Mouse (Mus musculus) splenic B cell, adult 2 months (primary cell): ENCODE results near the gene Rimkla.
A peak's percentile ranks its signal among the peaks of the same experiment; 100 is the strongest.

Experiments used
- DNase-seq: peaks from one replicate; pipeline ENCODE4 v3.0.0-alpha.2; 2011; ENCODE audit warnings: low read depth, low spot score
- H3K27me3 ChIP-seq: 2 replicates; pipeline ENCODE4 v1.6.1; 2012; ENCODE audit warnings: mild to moderate bottlenecking, low read length, moderate library complexity, mixed read lengths; ENCODE audit not compliant: control insufficient read depth, poor library complexity, insufficient read depth, severe bottlenecking
- H3K36me3 ChIP-seq: 2 replicates; pipeline ENCODE4 v1.6.1; 2012; ENCODE audit warnings: mild to moderate bottlenecking, low read length, moderate library complexity, mixed read lengths; ENCODE audit not compliant: control insufficient read depth, poor library complexity, insufficient read depth, severe bottlenecking

The Rimkla gene

GRCm38 (mm10) chr4:119498319-119498848 lies 6.0 kb upstream of the Rimkla start:
- DNase-seq: no peak
- Histone ChIP-seq H3K36me3 (no peaks in the 10 kb centered on the region), H3K27me3 (no peaks in the 10 kb centered on the region)

- no peak for DNase-seq
- H3K27me3 ChIP-seq: no peaks in the 10 kb centered on the region
- H3K36me3 ChIP-seq: no peaks in the 10 kb centered on the region
Observed at GRCm38 (mm10) chr4:119492933-119493327, 502 bp upstream of the Rimkla start.

DNA sequence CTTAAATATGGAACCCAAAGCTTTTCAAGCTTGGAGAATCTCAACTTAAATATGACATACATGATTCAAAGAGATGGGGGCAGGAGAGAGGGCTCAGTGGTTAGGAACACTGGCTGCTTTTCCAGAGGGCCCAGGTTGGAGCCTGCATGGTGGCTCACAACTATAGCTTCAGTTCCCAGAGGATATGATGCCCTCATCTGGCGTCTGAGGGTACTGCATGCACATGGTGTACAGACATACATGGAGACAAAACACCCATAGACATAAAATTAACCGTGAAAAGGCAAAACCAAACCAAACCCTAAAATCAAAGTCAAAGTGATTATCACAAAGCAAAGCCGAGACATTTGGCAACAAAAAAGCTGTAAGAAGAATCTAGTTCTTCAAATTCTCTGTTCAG lies 1.6 kb downstream of the Rimkla start:
- no peaks in the 10 kb centered on the region for H3K27me3 ChIP-seq
- peak; percentile 32 for DNase-seq
- H3K36me3 ChIP-seq: no peaks in the 10 kb centered on the region

GRCm38 (mm10) chr4:119489666-119490065 lies 2.8 kb downstream of the Rimkla start:
- Histone ChIP-seq H3K36me3 (no peaks in the 10 kb centered on the region), H3K27me3 (no peaks in the 10 kb centered on the region)
- no peak for DNase-seq

DNA sequence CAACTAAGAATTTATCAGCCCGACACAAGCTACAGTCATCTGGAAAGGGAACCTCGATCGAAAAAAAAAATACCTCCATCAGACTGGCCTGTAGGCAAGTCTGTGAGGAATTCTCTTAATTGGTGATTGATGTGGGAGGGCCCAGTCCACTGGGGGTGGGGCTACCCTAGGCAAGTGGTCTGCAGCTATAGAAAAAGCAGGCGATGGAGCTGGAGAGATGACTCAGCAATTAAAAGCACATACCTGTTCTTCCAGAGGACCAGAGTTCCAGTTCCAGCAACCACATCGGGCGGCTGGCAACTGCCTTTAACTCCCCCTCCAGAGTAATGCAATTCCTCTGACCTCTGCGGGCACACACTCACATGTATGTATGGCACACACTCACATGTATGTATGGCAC lies 7.5 kb downstream of the Rimkla start:
- Histone ChIP-seq H3K36me3 (no peaks in the 10 kb centered on the region), H3K27me3 (no peaks in the 10 kb centered on the region)
- DNase-seq: no peak

GRCm38 (mm10) chr4:119483051-119483450 lies 9.4 kb downstream of the Rimkla start:
- no peaks in the 10 kb centered on the region for H3K36me3 ChIP-seq
- DNase-seq: no peak

DNA sequence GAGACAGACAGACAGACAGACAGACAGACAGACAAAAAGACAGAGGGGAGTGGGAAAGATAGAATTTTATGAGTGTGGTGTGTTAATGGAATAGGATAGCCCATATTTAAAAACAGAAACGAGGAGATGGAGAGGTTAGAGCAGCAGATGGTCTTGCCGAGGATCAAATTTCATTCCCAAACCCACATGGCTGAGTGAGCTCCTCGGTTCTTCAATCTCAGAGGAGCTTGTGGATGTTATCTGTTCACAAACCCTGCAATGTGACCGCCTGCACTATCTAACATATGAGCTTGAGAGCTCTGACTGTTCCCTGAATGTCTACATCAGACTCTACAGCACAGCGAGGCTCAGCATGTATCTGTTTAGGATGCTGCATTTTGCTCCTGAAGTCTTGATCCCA lies 19.3 kb downstream of the Rimkla start:
- DNase-seq: no peak
- Histone ChIP-seq H3K27me3 (no peaks in the 10 kb centered on the region), H3K36me3 (no peaks in the 10 kb centered on the region)

More at GRCm38 (mm10) chr4:119483051-119483450, 9.4 kb downstream of the Rimkla start:
- no peaks in the 10 kb centered on the region for H3K27me3 ChIP-seq

- no peaks in the 10 kb centered on the region for H3K36me3 ChIP-seq
- no peaks in the 10 kb centered on the region for H3K27me3 ChIP-seq
- no peak for DNase-seq
Observed at GRCm38 (mm10) chr4:119472545-119472944, 19.9 kb downstream of the Rimkla start.

- Histone ChIP-seq H3K27me3 (no peaks in the 10 kb centered on the region), H3K36me3 (no peaks in the 10 kb centered on the region)
- no peak for DNase-seq
Observed at GRCm38 (mm10) chr4:119467720-119468380, 24.6 kb downstream of the Rimkla start.

DNA sequence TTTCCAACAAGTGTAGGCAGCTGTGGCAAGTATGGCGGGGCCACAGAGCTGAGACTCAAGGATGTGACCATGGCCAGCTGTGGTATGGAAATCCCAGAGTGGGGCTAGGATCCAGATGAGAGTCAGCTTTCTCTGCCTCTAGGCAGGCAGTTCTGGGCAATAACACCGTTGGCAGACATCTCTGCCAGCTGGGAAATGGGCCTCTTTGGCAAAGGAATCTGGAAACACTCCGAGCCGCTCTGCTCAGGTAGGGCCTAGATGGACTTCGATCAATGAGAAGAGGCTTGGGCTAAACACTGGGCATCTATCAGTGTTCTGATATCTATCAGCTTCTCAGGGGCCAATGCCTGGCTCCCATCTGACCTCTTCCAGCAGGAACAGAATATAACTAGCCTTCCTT lies 26.6 kb downstream of the Rimkla start:
- H3K36me3 ChIP-seq: no peaks in the 10 kb centered on the region
- no peak for DNase-seq

GRCm38 (mm10) chr4:119463756-119464419 lies 28.5 kb downstream of the Rimkla start:
- Histone ChIP-seq H3K27me3 (no peaks in the 10 kb centered on the region), H3K36me3 (no peaks in the 10 kb centered on the region)
- DNase-seq: peak; percentile 82

More for the DNA sequence above, 26.6 kb downstream of the Rimkla start:
- H3K27me3 ChIP-seq: no peaks in the 10 kb centered on the region

GRCm38 (mm10) chr4:119462858-119463755 lies 29.3 kb downstream of the Rimkla start:
- Histone ChIP-seq H3K36me3 (no peaks in the 10 kb centered on the region), H3K27me3 (no peaks in the 10 kb centered on the region)
- no peak for DNase-seq

GRCm38 (mm10) chr4:119462457-119462856 lies 30.0 kb downstream of the Rimkla start:
- Histone ChIP-seq H3K36me3 (no peaks in the 10 kb centered on the region), H3K27me3 (no peaks in the 10 kb centered on the region)
- no peak for DNase-seq

DNA sequence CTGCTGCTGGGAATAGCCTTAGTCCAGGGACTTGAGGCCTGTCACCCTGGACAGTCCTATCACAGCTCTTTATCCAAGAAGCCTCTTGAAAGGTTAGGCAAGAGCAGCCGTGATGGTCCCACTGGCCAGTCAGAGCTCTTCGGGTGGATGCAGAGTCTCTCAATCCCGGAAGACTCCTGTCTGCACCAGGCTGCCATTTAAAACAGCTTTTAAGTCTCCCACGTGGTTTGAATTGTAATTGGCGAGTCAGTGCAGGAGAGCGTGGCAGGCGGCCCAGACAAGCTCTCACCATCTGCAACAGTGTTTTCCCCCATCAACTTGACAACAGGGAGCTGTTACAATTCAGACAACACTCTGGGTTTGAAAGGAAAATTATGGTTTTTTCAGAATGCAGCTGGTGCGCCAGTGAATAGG lies 31.7 kb downstream of the Rimkla start:
- no peaks in the 10 kb centered on the region for H3K27me3 ChIP-seq
- DNase-seq: no peak
- no peaks in the 10 kb centered on the region for H3K36me3 ChIP-seq

- DNase-seq: peak; percentile 24
- H3K27me3 ChIP-seq: no peaks in the 10 kb centered on the region
- H3K36me3 ChIP-seq: no peaks in the 10 kb centered on the region
Observed at GRCm38 (mm10) chr4:119460296-119460695, 32.1 kb downstream of the Rimkla start.
